Mouse (Mus musculus): ENCODE measurements around the gene Smtn.

The Smtn gene

DNA sequence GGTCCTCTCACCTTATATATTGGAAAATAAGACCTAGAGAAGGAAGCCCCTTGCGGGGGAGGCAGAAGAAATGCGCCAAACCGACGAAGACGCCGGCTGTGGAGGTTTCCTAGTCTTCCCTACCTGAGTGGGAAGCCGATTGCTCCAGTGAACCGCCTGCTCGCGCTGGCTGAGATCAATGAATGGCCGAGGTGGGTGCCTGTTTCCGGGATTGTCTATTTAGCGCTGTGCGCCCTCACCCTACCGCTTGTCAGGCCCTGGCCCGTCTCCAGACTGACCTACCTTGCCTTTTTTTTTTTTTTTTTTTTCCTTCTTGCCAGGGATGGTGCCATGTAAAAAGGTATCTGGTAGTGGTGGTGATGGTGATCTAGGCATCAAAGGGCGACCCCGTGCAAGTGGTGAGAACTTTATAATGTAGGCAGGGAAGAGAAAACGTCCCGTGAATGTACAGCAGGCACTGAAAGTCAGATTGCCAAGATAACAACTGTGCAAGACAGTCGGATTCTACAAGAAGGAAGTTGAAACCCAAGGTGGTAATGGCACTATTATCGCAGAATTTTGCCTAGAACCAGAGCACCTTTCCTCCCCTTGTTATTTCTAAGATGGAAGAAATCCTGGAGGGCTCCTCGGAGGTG lies at the start of gene Smtn:
Smtn (minus strand) TSS at position 162 of the 635 bp plus-strand sequence.
- no peak for DNase-seq (ENCODE audit: low read depth, low spot score)

DNA sequence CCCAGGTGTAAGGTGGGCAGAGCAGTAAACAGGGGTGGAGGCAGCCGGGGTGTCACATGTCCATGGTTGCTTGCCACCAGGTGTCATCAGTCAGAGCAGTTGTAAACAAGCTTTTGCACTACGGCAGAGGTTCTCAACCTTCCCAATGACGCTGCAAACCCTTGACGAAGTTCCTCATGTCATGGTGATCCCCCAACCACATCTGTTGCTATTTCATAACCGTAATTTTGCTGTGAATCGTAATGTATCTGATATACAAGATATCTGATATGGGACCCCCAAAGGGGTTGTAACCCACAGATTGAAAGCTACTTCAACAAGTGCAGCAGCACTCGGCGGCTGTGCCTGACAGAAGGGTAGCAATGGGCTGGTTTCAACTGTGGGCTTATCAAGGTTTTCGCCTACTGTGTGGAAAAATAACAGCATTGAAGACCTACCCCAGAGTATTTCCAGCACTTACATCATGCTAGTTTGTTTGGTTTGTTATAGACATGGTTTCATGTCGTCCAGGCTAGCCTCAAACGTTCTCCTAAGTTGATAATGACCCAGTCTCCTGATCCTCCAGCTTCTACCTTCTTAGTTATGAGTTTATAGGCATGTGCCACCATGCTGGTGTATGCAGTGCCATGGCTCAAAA lies 47.7 kb upstream of the Smtn start:
- no peak for DNase-seq (ENCODE audit: low read depth, low spot score)

DNA sequence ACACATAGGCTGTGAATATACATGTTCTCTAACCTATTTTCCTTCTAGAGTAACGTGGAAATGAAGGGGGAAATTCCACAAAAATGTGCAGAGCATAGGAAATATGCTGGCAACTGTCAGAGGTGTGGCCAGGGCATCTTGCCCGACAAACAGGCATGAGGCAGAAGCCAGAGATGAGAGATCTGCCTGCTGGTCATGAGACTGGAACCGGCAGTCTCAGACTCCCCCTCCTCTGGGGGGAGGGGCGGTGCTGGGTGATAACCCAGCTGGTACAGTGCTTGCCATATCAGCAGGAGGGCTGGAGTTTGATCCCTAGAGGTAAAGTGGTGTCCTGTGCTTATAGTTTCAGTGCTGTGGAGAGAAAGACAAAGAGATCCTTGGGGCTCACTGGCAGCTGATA lies 46.9 kb upstream of the Smtn start:
- no peak for DNase-seq (ENCODE audit: low read depth, low spot score)

DNA sequence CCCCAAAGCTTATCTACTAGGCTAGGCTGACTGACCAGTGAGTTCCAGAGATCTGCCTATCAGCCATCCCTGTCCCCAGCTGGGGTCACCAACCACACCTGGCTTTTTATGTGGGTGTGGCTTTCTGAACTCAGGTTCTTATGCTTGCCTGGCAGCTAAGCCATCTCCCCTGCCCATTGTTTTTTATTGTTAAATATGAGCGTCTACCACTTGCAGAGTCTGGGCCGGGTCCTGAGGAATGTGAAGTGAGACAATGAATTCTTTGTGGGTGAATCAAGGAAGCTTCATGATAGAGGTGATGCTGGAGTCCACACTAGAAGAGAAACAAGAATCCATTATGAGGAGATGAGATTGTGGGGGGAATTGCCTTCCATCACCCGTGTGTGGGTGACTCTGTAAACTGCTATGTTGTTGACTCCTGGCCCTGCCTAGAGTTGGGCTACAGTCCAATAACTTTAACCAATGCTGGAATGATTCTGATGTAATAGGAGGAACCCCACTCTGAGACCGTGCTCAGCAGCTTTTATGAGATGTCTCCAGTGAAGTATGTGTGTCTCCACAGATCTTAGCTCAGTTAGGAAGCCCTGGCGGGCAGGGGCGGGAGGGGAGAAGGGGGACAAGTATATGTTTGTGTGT lies 45.7 kb upstream of the Smtn start:
- no peak for DNase-seq (ENCODE audit: low read depth, low spot score)

DNA sequence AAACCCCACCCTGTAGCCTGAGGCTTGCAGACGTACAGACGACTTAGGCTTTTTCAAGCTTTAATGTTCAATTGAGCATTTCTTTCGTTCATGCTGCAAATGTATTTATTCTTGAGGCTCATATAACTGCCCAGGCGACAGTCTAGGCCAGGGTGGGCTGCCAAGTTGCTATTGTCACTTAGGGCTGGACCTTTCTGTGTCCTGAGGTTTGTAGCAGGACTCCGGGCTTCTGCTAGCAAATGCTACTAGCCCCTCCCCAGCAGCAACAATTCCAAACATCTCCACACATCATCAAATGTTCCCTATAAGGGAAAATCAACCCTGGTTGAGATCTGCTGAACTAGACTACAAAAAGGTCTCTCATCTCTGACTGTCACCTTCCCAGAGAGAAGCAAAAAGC lies 42.7 kb upstream of the Smtn start:
- no peak for DNase-seq (ENCODE audit: low read depth, low spot score)

DNA sequence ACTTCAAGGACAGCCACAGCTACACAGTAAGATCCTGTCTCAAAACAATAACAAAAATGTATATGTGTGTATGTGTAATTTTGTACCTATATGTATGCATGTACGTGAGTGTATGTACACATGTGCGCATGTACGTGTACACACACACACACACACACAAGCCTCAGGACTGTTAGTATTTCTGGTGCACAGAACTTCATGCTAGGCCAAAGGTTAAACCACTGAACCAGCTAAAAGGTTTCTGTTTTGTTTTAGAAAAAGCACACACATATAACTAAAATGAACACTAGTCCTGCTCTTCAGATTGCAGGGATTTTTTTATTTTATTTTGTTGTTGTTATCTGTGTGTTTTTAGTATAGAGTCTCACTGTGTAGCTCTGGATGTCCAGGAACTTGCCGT lies 41.5 kb upstream of the Smtn start:
- no peak for DNase-seq (ENCODE audit: low read depth, low spot score)

DNA sequence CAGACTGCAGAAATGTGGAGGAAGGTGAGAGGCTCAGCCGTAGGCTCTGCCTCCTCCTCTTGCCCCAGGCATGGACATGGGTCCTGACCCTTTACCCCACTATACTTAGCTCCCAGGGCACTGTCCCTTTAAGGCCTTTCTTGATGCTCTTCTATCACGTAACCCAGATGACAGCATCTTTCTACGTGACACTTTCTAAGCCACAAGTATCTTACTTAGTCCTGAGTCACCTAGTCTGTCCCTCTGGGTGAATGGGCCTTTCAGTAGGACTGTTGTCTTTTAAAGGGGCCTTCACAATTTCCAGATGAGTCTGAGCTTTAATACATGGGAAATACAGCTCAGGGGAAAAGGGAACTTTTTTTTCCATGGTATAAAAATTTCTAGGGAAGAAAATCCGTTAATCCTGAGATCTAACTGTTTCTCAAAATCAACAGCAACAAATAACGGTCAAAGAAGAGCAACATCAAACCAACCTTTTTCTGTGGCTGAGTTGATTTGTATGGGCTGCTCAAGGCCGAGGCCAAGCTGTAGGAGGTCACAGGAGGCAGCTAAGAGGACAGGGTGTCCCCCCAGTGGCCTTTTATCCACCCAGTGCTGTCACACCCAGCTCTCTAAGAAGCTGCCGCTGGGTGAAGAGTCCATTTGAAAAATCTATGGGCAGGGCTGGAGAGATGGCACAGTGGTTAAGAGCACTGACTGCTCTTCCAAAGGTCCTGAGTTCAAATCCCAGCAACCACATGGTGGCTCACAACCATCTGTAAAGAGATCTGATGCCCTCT lies 40.1 kb upstream of the Smtn start:
- no peak for DNase-seq (ENCODE audit: low read depth, low spot score)

DNA sequence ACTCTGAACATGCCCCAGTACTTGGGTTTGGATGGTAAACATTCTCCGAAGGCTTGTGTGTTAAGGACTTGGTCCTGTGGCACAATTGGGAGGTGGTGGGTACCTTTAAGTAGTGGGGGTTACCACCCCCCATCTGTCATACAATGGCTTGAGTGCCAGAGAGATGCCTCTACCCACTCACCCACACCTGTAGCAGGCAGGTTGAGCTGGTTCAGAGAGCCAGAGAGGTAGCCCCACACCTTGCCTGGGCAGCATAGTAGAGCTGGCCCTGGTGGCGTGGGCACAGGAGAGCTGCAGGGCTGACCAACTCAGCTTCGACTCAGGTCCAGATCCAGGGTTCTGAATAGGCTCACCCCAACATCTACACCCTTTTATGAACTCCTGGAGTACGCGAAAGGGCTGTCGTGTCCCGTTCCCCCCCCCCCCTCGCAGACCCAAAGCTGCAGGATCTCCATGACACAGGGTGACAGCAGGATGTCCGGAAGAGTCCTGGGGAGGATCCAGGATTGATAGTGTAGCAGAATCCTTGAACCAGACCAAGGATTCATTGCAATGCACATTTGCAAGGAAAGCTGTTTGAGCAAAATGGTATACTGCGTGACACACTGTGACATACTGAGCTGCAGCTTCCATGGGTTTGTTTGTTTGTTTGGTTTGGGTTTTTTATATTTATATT lies 37.8 kb upstream of the Smtn start:
- DNase-seq (ENCODE audit: low read depth, low spot score): no peak

DNA sequence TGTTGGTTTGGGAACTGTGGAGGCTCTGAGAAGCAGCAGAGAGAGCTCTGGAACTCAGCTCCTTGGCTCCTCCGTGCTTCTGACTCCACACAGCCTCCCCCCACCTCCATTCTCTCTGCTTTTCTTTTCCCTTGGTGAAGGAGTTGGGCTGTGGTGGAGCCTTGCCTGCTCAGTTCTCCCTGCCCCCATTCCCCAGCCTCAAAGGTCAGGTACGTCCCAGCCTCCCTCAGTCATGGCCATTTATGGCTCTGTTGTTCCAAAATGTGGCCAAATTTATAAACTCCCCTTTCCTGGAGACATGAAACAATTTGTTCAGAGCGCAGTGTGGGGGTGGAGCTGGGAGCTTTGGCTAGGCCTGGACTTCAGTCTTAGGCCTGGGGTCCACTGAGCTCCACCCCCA lies 34.8 kb upstream of the Smtn start:
- DNase-seq (ENCODE audit: low read depth, low spot score): no peak

DNA sequence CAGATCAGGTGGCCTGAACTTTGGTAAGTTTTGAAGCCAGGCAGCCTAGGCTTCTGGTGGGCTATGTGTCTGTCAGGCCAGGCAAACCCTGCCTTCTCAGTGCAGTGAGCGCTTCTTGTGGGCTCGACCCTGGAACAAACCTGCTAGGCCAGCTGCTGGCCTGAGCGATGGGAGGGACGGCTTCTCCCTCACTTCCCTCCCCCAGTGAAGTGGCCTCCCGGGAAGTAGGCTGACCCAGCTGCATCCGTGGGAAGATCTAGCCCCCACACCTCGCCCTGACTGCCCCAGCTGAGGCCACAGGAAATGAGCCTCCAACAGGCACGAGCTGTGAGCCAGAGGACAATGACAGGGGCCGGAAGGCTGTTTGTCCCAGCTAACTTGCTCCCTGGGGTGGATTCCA lies 32.7 kb upstream of the Smtn start:
- no peak for DNase-seq (ENCODE audit: low read depth, low spot score)

DNA sequence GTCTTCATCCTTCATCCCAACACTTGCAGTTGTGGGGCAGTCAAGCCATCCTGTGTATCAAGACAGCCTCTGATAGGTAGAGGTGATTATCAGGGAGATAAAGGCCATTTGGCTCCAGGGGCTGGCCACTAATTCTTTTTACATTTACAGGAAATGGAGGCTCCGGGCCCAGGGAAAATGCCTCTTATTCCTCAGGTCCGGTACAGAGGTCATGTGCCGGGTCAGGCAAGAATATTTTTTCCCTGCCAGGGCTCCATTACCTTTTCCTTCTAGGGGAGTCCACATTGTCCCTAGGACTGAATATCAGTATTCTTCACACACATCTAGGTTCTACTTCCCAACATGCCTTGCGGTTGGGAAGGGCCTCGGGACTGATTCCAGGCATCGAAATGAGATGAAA lies 31.8 kb upstream of the Smtn start:
- no peak for DNase-seq (ENCODE audit: low read depth, low spot score)

DNA sequence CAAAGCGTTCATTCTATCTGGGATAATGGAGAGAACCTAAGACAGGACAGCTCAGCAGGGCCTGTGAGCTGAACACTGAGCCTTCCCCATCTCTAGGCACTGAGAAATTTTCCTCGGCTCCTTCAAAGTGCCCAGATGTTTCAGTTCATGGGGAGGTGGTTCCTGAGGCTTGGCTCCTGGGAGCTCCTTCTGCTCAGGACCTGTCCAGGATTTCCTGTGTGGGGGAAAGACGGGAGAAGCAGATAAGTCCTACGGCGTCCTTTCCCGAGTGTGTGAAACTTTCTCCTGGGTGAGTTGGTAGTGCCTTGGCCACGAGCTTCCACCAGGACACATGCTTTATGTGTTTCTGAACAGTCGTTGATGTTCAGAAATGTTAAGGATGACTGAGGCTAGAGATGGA lies 29.9 kb upstream of the Smtn start:
- no peak for DNase-seq (ENCODE audit: low read depth, low spot score)

DNA sequence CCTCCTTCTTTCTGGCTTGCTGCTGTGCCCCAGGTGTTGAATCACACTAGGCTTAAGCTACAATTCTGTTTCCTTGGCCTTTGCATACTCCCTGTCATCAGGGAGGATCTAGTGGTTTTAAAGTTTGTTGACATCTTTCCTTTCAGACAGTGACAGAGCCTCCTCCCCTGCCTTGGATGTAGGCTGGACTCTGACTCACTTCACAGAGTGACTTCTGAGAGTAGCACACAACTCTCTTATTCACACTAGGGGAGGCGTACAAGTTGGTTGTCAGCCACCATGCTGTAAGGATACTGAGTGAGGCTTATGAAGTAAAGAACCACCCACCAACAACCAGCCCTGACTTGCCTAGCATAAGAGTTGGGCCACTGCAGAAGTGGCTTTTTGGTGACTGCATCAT lies 27.5 kb upstream of the Smtn start:
- DNase-seq (ENCODE audit: low read depth, low spot score): no peak

DNA sequence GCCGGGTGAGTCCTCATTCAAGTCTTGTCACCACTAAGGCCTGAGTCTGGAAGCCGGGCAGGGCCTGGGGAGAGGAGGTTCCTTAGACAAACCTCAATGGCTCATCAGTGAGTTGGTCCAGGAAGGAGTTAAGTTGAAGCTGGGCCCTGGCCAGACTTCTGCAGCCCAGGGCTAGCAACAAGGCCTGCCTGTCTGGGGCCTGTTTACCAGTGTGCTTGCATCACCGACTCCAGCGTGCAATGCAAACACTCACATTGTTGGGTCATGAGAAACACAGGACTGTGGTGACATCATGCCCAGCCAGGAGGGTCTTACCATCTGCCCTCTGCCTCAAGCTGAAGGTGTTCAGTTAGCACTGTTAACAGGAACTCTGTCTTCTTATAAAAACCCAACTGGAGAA lies 25.6 kb upstream of the Smtn start:
- DNase-seq (ENCODE audit: low read depth, low spot score): no peak

DNA sequence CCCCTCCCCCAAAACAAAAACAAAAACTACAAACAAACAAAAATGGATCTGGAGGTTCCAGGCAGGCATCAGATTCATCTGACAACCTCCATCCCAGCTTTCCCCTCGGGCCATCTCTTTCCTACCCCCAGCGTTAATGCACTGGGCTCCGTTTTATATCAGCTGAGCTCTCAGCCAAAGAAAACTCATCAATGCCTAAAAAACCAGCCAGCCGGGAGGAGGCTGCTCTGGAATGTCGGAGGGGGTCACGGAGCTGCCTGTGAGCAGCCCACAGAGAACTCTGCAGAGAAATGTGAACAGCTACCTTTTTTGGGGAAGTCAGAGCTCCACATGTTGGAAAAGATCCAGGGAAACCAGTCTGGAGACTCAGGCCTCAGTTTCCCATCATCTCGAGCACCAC lies 24.0 kb upstream of the Smtn start:
- DNase-seq (ENCODE audit: low read depth, low spot score): no peak

DNA sequence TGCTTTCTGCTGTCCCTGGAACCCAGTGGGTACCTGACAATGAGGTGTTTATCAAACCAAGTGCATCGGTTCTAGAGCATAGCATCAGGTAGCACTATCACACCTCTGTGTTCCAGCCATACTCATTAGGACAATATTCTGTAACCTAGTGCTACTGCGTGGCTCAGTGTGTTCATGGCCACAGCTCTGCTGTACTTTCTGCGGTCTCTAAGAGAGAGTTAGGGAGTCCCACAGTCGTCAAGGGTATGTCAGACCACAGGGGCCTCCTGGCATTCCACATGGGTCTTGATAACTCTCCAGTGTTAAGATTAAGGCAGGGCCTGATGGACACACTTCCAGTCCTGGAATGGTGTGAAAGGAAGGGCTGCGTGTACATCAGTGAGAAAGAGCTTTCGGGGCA lies 23.4 kb upstream of the Smtn start:
- no peak for DNase-seq (ENCODE audit: low read depth, low spot score)

DNA sequence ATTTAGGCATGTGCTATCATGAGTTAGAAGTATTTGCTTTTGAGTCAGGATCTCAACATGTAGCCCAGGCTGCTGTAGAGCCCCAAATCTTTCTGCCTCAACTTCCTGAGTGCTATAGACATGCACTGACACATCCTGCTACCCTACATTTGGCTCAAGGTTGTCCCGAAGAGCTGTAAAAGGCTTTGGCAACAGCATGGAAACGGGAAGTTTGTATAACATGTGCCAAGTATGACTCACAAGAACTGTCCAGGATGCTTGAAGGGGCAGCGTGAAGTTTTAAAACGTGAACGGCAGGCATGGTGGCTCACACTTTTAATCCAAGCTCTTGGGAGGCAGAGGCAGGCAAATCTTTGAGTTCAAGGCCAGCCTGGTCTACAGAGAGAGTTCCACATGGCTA lies 19.8 kb upstream of the Smtn start:
- DNase-seq (ENCODE audit: low read depth, low spot score): no peak

DNA sequence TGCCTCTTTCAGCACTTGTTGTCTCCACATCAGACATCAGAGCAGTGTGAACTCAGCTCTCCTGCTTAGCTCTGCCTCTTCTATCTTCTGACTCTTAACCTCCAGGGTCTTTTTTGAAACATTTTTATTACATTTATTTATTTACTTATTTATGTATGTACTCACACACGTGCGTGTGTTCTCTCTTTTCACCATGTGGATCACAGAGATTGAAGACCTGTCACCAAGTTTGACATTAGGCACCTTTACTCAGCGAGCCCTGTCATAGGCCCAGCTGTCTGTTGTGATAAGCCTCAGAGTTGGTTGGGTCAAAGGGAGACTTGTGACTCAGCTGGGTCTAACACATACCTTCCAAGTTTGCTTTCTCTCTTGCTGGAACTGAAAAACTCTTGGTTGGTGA lies 17.4 kb upstream of the Smtn start:
- no peak for DNase-seq (ENCODE audit: low read depth, low spot score)

DNA sequence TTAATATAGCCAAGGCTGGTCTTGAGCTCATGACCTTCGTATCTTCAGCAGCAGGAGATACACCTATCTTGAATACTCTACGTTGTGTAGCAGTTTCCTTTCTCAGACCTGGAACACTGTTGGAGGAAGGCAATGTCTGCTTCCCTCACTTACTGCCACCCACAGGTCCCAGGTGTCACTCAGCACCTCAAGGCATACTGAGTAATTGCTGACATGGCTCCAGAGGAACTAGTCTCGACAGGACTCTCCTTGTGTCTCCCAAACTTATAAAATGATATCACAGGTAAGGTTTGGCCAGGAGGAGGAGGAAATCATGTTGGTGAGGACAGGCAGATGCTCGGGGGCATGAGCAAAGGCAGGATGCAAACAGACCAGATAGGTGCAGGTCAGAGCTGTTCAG lies 14.6 kb upstream of the Smtn start:
- DNase-seq (ENCODE audit: low read depth, low spot score): no peak

DNA sequence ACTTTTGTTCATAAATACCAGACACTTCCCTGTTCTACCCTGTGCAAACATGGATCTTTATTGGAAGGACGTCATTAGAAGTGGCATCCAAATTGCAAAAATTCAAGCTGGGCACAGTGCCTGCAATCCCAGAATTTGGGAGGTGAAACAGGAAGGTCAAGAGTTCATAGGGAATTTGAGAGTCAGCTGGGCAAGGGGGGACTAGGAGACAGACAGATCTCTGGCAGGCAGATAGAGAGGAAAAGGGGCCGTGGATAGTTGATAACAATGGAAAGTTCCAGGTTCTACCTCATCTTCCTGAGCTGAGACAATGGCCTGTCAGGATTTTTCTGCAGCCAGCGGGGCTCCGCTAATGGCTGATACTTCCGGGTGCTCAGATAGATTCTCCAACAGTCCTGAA lies 9.4 kb upstream of the Smtn start:
- no peak for DNase-seq (ENCODE audit: low read depth, low spot score)

DNA sequence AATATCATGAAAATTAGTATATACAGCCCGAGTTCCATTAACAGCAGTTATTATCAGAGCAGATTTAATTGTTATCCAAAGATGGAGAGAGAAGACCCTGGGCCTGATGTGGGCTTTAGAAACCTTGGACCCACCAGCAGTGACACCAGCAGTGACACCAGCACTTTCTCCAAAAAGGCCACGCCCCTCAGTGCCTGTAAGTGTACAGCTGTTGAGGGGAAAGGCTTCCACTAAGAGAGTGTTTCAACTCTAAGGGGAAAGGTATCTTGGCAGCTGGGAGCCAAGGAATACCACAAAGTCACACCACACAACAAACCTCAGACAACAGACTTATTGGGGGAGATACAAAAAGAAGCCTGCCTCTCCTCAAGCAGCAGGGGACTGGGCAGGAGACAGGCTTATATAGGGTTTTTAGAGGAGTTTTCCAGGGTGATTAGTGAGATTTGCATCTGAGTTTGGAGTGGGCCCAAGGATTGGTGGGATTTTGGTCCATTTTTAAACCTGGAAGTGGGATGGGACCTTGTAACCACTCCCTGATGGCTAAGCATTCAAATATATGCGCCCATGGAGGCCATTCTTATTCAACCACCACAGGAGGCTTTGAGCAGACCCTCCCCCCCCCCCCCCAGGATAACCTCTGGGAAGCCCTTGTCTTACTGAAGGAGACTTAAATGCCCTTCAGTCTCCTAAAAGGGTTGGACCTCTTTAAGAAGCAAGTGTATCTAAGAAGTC lies 8.3 kb upstream of the Smtn start:
- DNase-seq (ENCODE audit: low read depth, low spot score): no peak
